Mouse (Mus musculus) embryonic facial prominence, embryonic 13.5 days (tissue): ENCODE measurements around the gene Als2cr12. TPM values are rescaled to one million over a fixed set of nuclear protein-coding genes. Genes with fewer than 3 reads are reported as not detected.
"Not testable (repeated sequence)": the region's sequence is repeated elsewhere in the genome, so short reads cannot be mapped to it uniquely, and the experiment has no call there.

ENCODE experiments used
- ATAC-seq: fragments of 200-750 bp; cut with Nextera tagmentation; 2 replicates; pipeline ENCODE4 v1.8.0; 2017; ENCODE audit warnings: low read depth; ENCODE audit not compliant: insufficient number of reproducible peaks, insufficient read depth, low FRiP score, low TSS enrichment
- H3K27ac ChIP-seq: fragments of 300-500 bp; sonication (generic); 2 replicates; pipeline ENCODE4 v1.5.1; 2015; ENCODE audit warnings: moderate library complexity, mild to moderate bottlenecking, inconsistent platforms
- H3K27me3 ChIP-seq: fragments of 300-500 bp; sonication (generic); 2 replicates; pipeline ENCODE4 v1.6.1; 2015; ENCODE audit warnings: mild to moderate bottlenecking, inconsistent platforms
- H3K36me3 ChIP-seq: fragments of 300-500 bp; sonication (generic); 2 replicates; pipeline ENCODE4 v1.6.1; 2015; ENCODE audit warnings: mild to moderate bottlenecking, inconsistent platforms
- H3K4me1 ChIP-seq: fragments of 300-500 bp; sonication (generic); 2 replicates; pipeline ENCODE4 v1.6.1; 2015; ENCODE audit warnings: inconsistent platforms
- H3K4me2 ChIP-seq: fragments of 300-500 bp; sonication (generic); 2 replicates; pipeline ENCODE4 v1.6.1; 2015; ENCODE audit warnings: moderate library complexity, mild to moderate bottlenecking, inconsistent platforms
- H3K4me3 ChIP-seq: fragments of 300-500 bp; sonication (generic); 2 replicates; pipeline ENCODE4 v1.5.1; 2015; ENCODE audit warnings: mild to moderate bottlenecking, inconsistent platforms
- H3K9ac ChIP-seq: fragments of 300-500 bp; sonication (generic); 2 replicates; pipeline ENCODE4 v1.6.1; 2015; ENCODE audit warnings: mild to moderate bottlenecking, inconsistent platforms
- H3K9me3 ChIP-seq: fragments of 300-500 bp; sonication (generic); 2 replicates; pipeline ENCODE4 v1.6.1; 2016; ENCODE audit warnings: inconsistent platforms
- WGBS: fragments of 180-500 bp; shearing (Covaris S2); methylation state at CpG from one replicate; pipeline ENCODE4 v1.1.7; 2015; ENCODE audit warnings: mixed read lengths; 5-methylcytosine and 5-hydroxymethylcytosine counted together
- polyA plus RNA-seq: library from polyadenylated mRNA; unstranded; fragments of >200 nt; fragmentation: Nextera tagmentation; extraction: Ambion mirVana; gene quantifications from 2 replicates; pipeline ENCODE4 v1.2.1, GENCODE M21; 2015

The Als2cr12 gene
- not detected in 2 replicates for polyA plus RNA-seq

DNA sequence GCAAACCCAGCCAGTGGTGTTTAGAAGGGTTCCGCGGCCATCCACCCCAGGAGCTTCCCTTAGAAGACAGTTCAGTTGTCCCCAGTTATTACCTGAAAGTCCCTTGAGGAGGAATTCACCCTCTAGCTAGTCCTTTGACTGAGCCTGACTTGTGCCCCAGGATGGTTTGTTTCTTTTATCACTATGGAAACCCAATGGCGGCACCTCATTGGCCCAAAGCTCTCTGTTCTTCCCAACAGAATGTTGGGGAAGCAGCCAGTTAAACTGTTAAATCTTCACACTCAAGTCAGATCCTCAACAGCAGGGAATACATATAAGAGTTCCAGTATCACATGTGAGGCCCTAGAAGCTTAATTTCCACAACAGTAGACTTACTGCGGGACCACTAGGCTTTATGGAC is at the start of gene Als2cr12:
Gene Als2cr12, minus strand, starts transcription at position 180 of the 400 bp plus-strand sequence.
- not testable (repeated sequence) for H3K9ac ChIP-seq, H3K9me3 ChIP-seq, H3K36me3 ChIP-seq, H3K4me3 ChIP-seq, ATAC-seq, H3K4me1 ChIP-seq, H3K27me3 ChIP-seq, H3K4me2 ChIP-seq, H3K27ac ChIP-seq
- WGBS: 87% methylated on average over 4 of the region's 4 CpGs

DNA sequence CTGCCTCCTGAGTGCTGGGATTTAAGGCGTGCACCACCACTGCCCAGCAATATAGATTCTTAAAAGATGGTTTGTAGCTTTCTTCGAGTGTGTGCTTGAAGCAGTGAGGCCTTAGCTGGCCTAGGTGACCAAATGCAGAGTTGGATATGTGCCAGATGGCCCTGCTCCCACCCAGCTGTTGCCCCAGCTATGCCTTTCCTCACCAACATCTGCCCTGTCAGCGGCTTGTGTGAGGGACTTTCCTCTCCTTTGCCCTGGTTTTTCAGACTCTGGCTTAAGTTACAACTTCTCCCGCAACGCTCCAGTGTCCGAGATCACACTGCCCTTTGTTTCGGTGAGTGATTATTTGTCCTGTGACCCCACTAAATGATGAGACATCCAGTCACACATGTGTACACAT is 48.9 kb upstream of the Als2cr12 start:
- Histone ChIP-seq H3K27me3 (no peaks in the 10 kb centered on the region), H3K27ac (no peak overlapping the region), H3K4me2 (no peak overlapping the region), H3K4me3 (no peak overlapping the region), H3K36me3 (peaks cover 96% of the 10 kb centered on the region), H3K9ac (no peak overlapping the region), H3K9me3 (no peaks in the 10 kb centered on the region), H3K4me1 (no peaks in the 10 kb centered on the region)
- ATAC-seq: no peak
- WGBS: 89% methylated on average over 7 of the region's 7 CpGs

DNA sequence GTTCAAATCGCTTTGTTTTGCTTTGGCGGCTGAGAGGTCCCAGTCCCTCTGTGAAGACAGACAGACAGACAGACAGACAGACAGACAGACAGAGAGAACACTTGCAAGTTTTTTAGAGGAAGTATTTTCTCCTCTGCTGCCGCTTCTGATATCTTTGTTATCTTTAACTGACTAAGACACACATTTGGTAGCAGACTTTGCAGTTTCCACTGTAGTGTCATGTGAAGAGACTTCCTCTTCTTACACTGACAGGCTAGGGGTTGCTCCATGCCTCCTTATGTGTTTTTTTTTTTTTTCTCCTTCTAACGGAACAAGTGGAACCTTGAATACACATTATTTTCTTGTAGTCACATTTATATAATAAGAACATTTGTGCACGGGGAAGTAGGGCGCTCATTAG is 47.5 kb upstream of the Als2cr12 start:
- 94% methylated on average over 6 of the region's 6 CpGs for WGBS
- Histone ChIP-seq H3K27ac (no peak overlapping the region), H3K4me3 (no peak overlapping the region), H3K4me2 (no peak overlapping the region), H3K4me1 (no peaks in the 10 kb centered on the region), H3K27me3 (no peaks in the 10 kb centered on the region), H3K9me3 (no peaks in the 10 kb centered on the region), H3K36me3 (peaks cover 91% of the 10 kb centered on the region), H3K9ac (no peak overlapping the region)
- no peak for ATAC-seq

DNA sequence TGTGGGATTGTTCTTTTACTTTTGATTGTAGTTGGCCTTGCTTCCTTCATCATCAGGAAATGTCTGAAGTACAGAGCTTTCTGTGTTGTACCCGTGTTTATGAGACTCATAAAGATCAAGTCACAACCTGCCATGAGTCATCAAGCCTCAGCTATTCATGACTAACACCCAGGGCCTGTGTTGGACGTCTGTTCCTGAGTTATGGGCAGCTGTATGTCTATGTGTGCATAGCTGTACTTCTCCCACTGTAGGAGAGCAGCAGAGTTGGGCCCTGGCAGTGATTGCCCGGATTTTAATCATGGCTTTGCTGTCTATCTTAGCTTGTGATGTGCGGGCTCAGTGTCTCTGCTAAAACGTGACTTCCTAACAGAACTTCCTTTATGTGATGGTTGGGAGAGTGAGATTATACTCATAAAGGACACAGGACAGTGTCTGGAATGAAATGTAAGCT is 46.8 kb upstream of the Als2cr12 start:
- H3K4me2 ChIP-seq: no peak overlapping the region
- H3K4me1 ChIP-seq: no peaks in the 10 kb centered on the region
- no peaks in the 10 kb centered on the region for H3K9me3 ChIP-seq
- no peak overlapping the region for H3K9ac ChIP-seq
- no peak overlapping the region for H3K27ac ChIP-seq
- no peak overlapping the region for H3K4me3 ChIP-seq
- H3K27me3 ChIP-seq: no peaks in the 10 kb centered on the region
- WGBS: 75% methylated on average over 5 of the region's 5 CpGs
- no peak for ATAC-seq
- peaks cover 91% of the 10 kb centered on the region for H3K36me3 ChIP-seq

DNA sequence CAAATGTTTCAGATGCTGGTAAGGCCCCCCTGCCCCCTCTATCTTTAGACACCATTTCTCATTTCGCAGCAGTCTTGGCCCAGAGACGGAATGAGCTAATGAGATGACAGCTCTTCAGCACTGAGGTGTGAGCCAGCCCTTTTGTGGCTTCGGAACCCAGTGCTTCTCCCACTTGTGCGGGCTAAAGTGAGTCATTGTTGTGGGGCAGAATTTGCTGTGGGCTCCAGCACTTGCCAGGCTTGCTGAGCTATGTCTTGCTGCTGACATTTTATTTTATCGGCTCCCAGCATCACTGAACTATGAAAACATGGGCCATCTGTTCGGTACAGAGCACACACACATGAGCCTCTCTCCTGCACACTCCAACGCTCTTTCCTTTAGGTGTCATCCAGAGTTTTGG is 43.7 kb upstream of the Als2cr12 start:
- Histone ChIP-seq H3K36me3 (peaks cover 93% of the 10 kb centered on the region), H3K27ac (no peak overlapping the region), H3K27me3 (no peaks in the 10 kb centered on the region), H3K4me2 (no peak overlapping the region), H3K9me3 (no peaks in the 10 kb centered on the region), H3K9ac (no peak overlapping the region), H3K4me1 (no peaks in the 10 kb centered on the region), H3K4me3 (no peak overlapping the region)
- WGBS: 94% methylated on average over 7 of the region's 7 CpGs
- no peak for ATAC-seq

DNA sequence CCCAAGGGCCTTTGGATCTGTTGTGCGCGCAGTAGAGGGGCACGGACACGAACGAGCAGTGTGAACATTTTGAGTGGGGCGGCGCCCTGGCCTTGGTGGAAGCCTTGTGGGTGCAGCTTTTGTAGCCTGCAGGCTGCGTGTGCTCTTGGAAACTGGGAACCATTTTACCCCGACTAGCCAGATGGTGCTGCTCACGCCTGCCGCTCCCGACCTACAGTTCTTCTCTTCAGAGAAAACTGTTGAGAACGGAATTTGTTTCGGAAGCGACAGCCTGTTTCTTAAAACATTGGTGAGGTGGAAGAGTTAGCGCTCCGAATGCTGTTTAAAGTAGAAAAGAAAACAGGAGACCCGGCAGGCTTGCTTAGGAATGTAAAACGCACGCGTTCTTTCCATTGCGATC is 41.2 kb upstream of the Als2cr12 start:
- H3K4me2 ChIP-seq: no peak overlapping the region
- H3K4me1 ChIP-seq: no peaks in the 10 kb centered on the region
- no peak for ATAC-seq
- 94% methylated on average over 22 of the region's 22 CpGs for WGBS
- peaks cover 83% of the 10 kb centered on the region for H3K36me3 ChIP-seq
- H3K9me3 ChIP-seq: no peaks in the 10 kb centered on the region
- no peak overlapping the region for H3K4me3 ChIP-seq
- no peaks in the 10 kb centered on the region for H3K27me3 ChIP-seq
- H3K27ac ChIP-seq: no peak overlapping the region
- H3K9ac ChIP-seq: no peak overlapping the region

DNA sequence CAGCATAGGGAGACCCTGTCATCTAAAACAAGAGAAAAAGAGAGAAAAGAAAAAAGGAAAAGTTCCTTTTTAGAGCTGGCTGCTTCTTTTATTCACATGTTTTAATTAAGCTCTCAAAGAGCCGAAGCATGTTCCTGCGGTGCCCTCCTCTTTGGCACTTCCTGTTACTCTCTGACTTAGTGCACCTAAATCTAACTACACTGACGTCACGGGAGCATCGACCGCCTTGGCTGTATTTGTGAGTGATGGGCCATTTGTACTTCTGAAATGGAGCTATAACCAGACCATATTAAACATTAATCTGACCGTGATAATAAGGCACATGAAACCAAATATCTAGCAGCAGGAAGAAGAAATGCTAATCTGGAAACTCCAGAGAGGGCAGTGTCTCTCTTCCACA is 40.2 kb upstream of the Als2cr12 start:
- Histone ChIP-seq H3K27ac (no peak overlapping the region), H3K4me3 (no peak overlapping the region), H3K9ac (no peak overlapping the region), H3K9me3 (no peaks in the 10 kb centered on the region), H3K4me2 (no peak overlapping the region), H3K36me3 (peaks cover 81% of the 10 kb centered on the region), H3K27me3 (no peaks in the 10 kb centered on the region), H3K4me1 (no peaks in the 10 kb centered on the region)
- WGBS: 93% methylated on average over 7 of the region's 7 CpGs
- ATAC-seq: no peak

DNA sequence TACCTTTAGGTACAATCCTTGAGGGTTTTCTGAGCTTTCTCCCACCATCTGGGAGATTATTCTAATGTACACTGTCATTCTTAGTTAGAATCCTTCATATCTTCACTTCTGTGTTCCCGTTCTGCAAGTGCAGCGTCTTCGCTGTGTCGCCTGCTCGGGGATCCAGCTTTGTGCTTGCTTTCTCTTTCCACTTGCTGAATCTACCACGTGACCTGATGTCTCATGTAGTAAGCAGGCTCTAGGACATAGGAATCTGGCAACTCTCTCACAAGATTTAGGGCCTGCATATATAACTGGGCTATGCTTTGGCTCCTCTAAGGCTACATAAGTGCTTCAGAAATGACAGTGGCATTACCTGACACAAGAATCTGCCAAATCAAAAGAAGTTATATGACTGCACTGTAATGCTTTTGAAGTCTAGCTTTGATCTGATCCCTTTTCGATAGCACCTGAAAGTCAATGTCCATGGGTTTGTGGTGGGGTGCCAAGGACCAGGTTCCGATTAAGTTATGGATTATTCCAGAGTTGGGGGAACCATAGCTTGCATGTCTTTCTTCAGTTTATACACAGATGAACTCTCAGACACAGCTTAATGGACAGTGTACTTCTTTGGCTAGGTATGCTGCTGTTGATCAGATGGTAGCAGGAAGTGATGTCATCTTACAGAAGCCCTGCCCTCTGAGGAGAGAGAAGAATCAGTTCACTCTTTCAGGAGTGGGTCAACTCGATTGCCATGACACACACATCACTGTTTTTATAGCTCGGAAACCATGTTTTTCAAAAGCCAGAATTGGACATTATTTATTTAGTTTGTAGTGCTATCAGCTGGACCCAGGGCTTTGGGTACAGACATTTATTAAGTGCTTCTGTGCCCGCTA is 38.5 kb upstream of the Als2cr12 start:
- no peaks in the 10 kb centered on the region for H3K4me1 ChIP-seq
- no peak overlapping the region for H3K4me2 ChIP-seq
- ATAC-seq: no peak
- H3K27ac ChIP-seq: no peak overlapping the region
- H3K9ac ChIP-seq: no peak overlapping the region
- no peaks in the 10 kb centered on the region for H3K9me3 ChIP-seq
- H3K27me3 ChIP-seq: no peaks in the 10 kb centered on the region
- no peak overlapping the region for H3K4me3 ChIP-seq
- H3K36me3 ChIP-seq: peaks cover 78% of the 10 kb centered on the region
- WGBS: 93% methylated on average over 11 of the region's 11 CpGs

DNA sequence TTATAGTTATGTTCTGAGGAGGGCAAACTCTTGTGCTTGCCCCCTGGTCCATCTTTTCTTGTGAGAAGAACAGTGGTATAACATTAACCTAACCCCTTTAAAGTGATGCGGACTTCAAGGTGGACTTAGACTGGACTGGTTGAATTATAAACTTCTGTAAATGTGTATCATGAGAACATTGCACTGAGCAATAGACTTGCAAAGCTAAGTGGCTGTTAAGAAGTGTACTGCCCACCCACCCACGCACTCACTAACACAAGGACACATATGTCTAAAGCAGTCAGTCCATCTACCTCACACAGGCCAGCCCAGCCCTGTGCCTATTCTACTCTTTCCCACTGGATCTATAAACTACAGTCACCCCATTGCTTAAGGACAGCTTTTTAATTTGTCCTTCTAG is 37.8 kb upstream of the Als2cr12 start:
- Histone ChIP-seq H3K4me1 (no peaks in the 10 kb centered on the region), H3K27me3 (no peaks in the 10 kb centered on the region), H3K36me3 (peaks cover 82% of the 10 kb centered on the region), H3K9ac (no peak overlapping the region), H3K4me3 (no peak overlapping the region), H3K4me2 (no peak overlapping the region), H3K27ac (no peak overlapping the region), H3K9me3 (no peaks in the 10 kb centered on the region)
- ATAC-seq: no peak
- WGBS: 87% methylated on average over 2 of the region's 2 CpGs

DNA sequence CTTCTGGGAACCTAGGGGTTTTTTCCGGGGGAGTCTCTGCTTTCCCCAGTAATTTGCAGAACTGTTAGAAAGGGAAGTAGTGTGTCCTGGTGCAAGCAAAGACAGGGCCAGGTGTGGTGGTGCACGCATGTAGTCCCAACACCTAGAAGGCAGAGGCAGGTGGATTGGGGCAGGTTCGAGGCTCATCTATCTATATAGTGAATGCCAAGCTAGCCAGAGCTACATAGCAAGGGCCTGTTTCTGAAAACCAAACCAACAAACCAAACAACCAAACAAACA is 32.7 kb upstream of the Als2cr12 start:
- WGBS: 91% methylated on average over 3 of the region's 3 CpGs
- H3K9ac ChIP-seq: no peak overlapping the region
- H3K27ac ChIP-seq: no peak overlapping the region
- H3K9me3 ChIP-seq: no peaks in the 10 kb centered on the region
- no peak for ATAC-seq
- H3K27me3 ChIP-seq: no peaks in the 10 kb centered on the region
- no peak overlapping the region for H3K4me3 ChIP-seq
- H3K36me3 ChIP-seq: peaks cover 55% of the 10 kb centered on the region
- no peak overlapping the region for H3K4me2 ChIP-seq
- peaks cover 7% of the 10 kb centered on the region for H3K4me1 ChIP-seq

DNA sequence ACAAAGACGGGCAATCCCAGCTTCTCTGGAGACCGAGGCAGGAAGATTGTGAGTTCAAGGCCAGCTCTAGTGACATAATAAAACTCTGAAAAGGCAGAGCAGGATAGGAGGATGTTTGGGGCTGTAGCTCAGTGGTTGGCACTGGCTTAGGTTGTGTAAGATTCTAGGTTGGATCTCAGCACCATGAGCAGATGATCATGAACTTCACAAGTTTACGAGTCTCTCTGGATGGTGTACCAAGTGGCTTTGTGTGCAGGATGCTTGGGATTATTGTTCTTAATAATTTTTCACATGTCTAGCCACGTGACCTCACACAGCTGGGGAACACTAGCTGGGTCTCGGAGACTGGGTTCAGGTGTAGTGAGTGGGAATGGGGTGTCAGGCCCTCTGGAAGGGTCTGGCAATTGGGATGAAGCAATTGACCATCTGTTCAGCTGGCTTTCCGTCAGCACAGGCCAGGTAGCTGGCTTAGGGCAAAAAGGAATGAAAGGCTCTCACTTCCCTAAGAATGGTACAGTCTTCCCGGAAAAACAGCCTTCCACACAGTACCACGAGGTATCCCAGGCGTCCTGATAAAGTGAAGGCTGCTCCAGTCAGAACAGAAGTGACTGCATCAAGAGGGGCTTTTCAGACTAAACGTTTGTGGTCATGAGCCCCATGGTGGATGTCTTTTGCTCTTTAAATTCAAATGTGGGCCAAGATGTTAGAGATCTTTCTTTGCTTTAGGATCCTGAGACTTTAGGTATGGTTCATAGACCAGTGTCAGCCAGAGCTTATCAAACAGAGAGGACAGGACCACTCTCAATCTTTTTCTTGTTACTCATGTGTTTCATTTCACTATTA is 32.2 kb upstream of the Als2cr12 start:
- H3K4me3 ChIP-seq: no peak overlapping the region
- peaks cover 9% of the 10 kb centered on the region for H3K4me1 ChIP-seq
- H3K4me2 ChIP-seq: no peak overlapping the region
- no peaks in the 10 kb centered on the region for H3K27me3 ChIP-seq
- no peak overlapping the region for H3K9ac ChIP-seq
- no peaks in the 10 kb centered on the region for H3K9me3 ChIP-seq
- H3K27ac ChIP-seq: no peak overlapping the region
- 89% methylated on average over 10 of the region's 10 CpGs for WGBS
- ATAC-seq: no peak
- peaks cover 52% of the 10 kb centered on the region for H3K36me3 ChIP-seq
